Mouse (Mus musculus) layer of hippocampus, adult 8-10 months (tissue): Measurements from ENCODE around the gene Cyp46a1. TPM values are rescaled to one million over a fixed set of nuclear protein-coding genes. Genes with fewer than 3 reads are reported as not detected.

Experiments used
- DNase-seq, 2 experiments: peaks; one replicate each; pipeline ENCODE4 v3.0.0; 2022; ENCODE audit warnings: low spot score in 2 of 2
- total RNA-seq, 4 experiments: library from RNA; stranded (reverse); gene quantifications; 2 replicates each; pipeline ENCODE4 v1.2.4; 2022

Gene Cyp46a1
- total RNA-seq, 4 experiments from 2014 or later: 162 to 181 (median 170) TPM

DNA sequence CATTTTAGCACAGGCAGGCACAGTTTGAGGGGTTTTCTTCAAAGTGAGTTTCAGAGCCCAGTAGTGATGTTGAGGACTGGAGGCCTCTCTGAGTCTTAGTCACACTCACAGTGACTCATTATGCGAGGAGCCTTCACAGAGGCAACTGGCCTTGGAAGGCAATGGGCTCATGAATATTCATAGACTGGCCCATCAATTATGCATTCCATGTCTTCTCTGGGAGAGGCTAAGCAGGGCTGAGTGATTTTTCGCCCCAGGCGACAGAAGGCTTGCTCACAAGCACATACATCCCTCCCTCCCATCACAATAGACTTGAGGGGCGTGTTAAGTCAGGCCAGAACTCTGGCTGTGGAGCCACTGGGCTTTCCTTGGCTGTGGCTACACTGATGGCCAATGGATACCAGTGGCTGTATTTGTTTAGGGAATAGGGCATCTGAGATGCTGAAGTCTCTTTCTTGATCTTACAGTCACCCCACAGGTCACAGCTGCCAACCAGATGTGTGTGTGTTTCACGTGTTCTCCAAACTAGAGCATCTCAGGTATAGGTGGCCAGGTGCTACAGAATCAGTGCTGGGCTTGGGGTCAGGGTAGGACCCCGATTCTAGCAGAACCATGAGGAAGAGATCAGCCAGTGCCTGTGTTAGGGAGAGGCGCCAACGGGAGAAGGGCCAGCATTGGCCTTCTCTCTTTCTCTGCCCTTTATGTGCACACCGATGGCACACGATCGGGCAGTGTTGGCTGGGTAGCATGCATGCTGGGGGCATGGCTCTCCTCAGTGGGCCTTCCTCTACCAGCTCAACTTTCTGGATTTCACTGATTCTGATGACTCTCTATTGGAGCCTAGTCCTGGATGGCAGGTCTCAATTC lies 62.1 kb downstream of the Cyp46a1 start:
- peak; percentile 60 to 77 for DNase-seq

DNA sequence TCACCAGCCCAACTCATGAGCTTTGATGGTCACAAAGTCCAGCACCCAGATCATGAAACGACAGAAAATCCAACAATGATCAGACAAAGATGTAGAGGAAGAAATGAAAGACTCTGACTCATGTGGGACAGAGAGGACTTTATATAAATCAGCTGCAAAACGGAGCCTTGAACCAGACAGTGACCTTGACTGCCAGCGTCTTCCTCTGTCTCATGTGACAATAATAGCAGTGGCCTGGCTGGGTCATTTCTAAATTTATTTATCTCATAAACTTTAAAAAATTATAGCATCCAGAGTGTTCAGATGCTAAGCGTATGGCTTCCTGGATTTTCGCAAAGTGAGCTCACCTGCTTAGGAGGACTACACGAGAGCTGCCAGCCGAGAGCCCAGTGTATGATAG lies 64.5 kb downstream of the Cyp46a1 start:
- DNase-seq: no peak

DNA sequence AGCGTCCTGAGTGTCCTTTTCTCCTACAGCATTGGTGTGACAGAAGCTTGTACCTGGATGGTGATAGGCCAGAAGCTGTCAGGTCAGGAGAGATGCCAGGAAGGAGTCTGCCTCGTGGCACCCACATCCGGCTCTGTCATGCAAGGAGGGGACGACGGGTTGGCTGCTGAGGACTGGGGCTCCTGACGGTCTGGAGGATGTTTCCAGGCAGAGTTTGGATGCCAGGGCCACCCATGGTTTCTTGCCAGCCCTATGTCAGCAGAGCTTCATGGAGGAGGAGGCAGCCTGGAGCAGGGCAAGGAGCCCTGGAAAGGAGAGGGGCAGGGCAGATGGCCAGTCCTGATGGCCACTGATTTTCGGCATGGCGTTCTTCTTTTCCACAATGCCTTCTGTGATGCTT lies 65.0 kb downstream of the Cyp46a1 start:
- no peak for DNase-seq

DNA sequence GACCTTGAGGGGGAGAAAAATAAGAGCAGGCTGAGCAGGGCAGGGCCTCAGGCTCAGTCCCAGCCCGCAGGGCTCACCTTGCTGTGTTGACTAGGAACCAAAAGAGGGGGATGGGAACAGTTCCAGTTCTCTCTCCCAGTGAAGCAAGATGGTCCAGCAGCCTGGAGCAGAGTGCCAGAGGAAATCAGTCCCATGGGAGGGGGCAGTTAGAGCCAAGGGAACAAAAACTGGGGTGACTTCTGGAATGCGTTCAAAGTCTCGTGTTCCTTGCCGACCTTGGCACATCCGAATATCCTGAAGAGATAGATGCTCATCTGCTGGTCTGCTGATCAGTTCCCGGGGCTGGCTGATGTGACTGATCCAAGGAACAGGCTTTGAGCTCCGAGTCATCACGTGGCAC lies 66.8 kb downstream of the Cyp46a1 start:
- no peak for DNase-seq

DNA sequence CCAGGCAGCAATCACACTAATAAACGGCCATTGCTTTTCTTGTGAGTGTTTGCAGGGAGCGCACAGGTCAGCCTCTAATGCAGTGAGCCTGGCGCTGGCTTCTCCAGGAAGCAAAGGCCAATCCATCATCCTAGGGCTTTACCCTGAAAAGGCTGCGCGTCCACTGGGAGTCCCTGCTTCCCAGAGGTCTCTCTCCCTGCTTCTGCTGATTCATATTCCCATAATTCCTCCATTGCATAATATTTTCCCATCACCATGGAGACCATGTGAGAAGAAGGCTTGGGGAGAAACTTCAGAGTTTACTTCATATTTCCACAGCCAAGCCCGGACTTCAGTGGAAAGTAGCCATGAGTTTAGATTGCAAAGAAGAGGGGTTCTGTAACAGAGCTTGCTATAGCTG lies 69.8 kb downstream of the Cyp46a1 start:
- no peak for DNase-seq

DNA sequence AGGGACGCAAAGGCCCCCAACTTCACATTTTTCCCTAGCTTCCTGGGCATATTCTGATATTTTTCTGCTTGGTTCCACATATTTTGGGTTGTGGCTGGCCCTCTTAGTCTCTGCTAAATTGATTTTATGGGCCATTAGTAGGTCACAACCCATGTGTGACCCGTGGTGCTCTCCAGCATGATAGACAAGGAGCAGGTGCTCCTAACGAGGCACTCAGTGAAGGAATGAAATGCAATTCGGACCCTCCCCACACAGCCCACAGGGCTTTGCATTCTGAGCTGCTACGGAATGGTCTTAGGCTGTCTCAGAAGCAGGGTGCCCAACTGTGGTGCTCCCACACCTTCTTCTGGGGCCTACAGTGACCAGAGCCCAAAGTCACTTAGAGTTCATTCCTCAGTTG lies 74.9 kb downstream of the Cyp46a1 start:
- DNase-seq: no peak

DNA sequence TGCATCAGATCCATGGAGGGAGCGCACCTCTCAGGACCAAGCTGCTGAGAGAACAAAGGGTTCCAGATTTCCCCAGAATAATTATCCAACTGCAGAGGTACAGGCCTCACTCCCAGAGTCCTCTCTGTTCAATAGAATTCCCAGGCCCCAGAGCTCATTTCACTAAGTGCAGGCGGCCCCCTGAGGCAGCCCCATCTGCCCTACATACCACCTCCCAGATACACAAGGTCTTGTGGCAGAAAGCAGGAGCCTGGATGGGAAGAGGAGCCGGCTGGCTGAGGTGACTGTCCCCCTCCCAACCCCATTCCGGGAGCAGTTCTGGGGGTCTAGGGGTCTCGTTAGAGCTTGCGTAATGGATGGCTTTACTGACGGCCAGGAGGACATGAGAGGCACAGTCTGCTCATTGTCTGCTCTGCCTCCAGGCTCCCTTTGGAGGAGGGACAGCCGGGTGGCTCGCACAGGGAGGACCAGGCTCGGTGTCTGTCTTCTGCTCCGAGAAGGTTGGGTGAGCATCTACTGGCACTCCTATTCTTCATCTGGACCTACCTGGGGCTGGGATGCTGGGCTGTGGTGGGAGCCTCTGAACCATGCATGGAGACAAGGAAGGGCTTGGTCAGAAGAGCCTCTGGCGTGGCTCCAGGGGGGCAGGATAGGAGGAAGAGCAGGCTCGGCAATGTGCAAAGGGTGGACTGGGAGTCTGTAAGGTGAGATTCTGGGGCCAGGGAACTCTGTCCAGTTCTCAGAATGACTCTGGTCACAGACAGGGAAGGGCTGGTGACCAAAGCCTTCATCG lies 76.4 kb downstream of the Cyp46a1 start:
- DNase-seq: no peak

Other genes starting within 250 kb of the Cyp46a1 start
- gene Setd3, start 155.1 kb upstream of the Cyp46a1 start, total RNA-seq: 100 to 1,000 TPM; 143 to 158 (median 154) TPM
- 10 to 100 TPM; 31.6 to 35.5 (median 34.2) TPM for gene Ccnk, start 154.8 kb upstream of the Cyp46a1 start, total RNA-seq
- 10 to 100 TPM; 56.3 to 67.6 (median 63.0) TPM for gene Ccdc85c, start 59.0 kb upstream of the Cyp46a1 start, total RNA-seq
- gene Hhipl1, start 28.1 kb upstream of the Cyp46a1 start, total RNA-seq: 1 to 10 TPM; 5.6 to 8.5 (median 7.1) TPM
- 10 to 100 TPM; 43.0 to 51.1 (median 47.0) TPM for gene Eml1, start 36.6 kb downstream of the Cyp46a1 start, total RNA-seq
- gene Evl, start 220.3 kb downstream of the Cyp46a1 start, total RNA-seq: 100 to 1,000 TPM; 163 to 183 (median 171) TPM